Mouse (Mus musculus) left cerebral cortex, postnatal 14 days (tissue): ENCODE results near the gene Smok3a. TPM values are rescaled to one million over a fixed set of nuclear protein-coding genes. Genes with fewer than 3 reads are reported as not detected.

Experiments
- DNase-seq, 2 experiments: peaks; one replicate each; pipeline ENCODE4 v3.0.0; 2021 to 2022; ENCODE audit warnings: low spot score in 2 of 2, mixed read lengths in 1 of 2
- intact Hi-C: fragments of 180-260 bp; cut with DNase I; formaldehyde crosslinking; loops from one replicate; pipeline ENCODE4 v1.15.1; 2025
- total RNA-seq, 2 experiments: library from RNA; stranded (reverse); gene quantifications; 2 replicates each; pipeline ENCODE4 v1.2.3; 2021

The Smok3a gene
- total RNA-seq, 2 experiments from 2014 or later: not detected

DNA sequence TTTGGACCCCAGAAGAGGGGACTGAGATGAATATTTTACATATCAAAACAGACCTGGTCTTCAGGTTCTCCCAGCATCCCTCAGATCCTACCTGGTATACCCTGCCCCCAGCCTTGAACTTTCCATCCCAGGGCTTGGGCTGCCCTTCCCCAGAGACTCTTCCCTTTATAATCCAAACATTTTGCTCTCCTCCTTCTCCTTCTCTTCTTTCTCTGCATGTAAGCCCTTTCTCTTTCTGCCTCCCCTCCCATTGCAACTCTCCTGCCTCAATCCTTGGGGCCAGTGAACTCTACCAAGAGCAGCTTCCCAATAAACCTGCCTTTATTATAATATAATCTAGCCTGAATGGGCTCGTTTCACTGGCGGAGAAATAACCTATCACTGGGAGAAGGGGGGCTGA lies 62.9 kb downstream of the Smok3a start:
- intact Hi-C loops: no loop called here
- DNase-seq: no peak

Other genes starting within 250 kb of the Smok3a start
- 10 to 100 TPM; 26.0 to 29.2 TPM for gene Ppp1r35, start 242.4 kb upstream of the Smok3a start, total RNA-seq
- 10 to 100 TPM; 29.2 to 30.2 TPM for gene Mepce, start 233.6 kb upstream of the Smok3a start, total RNA-seq
- 1 to 10 TPM; 4.4 to 7.4 TPM for gene Zcwpw1, start 233.5 kb upstream of the Smok3a start, total RNA-seq
- under 1 TPM; 0.53 to 0.72 TPM for gene Pilra, start 185.0 kb upstream of the Smok3a start, total RNA-seq
- not detected for gene Pilrb1, start 163.2 kb upstream of the Smok3a start, total RNA-seq
- not detected for gene Pilrb2, start 149.4 kb upstream of the Smok3a start, total RNA-seq
- under 1 TPM in 1 of 2 experiments, not detected in 1; 0.15 TPM for gene Cyp3a13, start 99.6 kb upstream of the Smok3a start, total RNA-seq
- gene Gjc3, start 58.2 kb upstream of the Smok3a start, total RNA-seq: 10 to 100 TPM; 12.4 to 14.7 TPM
- not detected for gene Azgp1, start 39.7 kb upstream of the Smok3a start, total RNA-seq
- gene Smok3b, start 168 bp downstream of the Smok3a start, total RNA-seq: not detected
- not detected for gene Smok3c, start 31.9 kb downstream of the Smok3a start, total RNA-seq
- 10 to 100 TPM; 39.2 to 40.4 TPM for gene Zkscan1, start 63.8 kb downstream of the Smok3a start, total RNA-seq
- 10 to 100 TPM; 16.1 to 16.4 TPM for gene Zscan21, start 95.6 kb downstream of the Smok3a start, total RNA-seq
- 1 to 10 TPM; 8.9 to 9.2 TPM for gene Zfp113, start 134.5 kb downstream of the Smok3a start, total RNA-seq
- gene Cops6, start 139.8 kb downstream of the Smok3a start, total RNA-seq: 100 to 1,000 TPM; 137 to 142 TPM
- gene Ap4m1, start 150.7 kb downstream of the Smok3a start, total RNA-seq: 10 to 100 TPM; 21.6 to 24.8 TPM
- gene Mcm7, start 151.2 kb downstream of the Smok3a start, total RNA-seq: 10 to 100 TPM; 11.8 to 14.2 TPM
- gene Taf6, start 166.2 kb downstream of the Smok3a start, total RNA-seq: 10 to 100 TPM; 33.0 to 35.8 TPM
- 10 to 100 TPM; 17.2 to 18.0 TPM for gene Cnpy4, start 166.2 kb downstream of the Smok3a start, total RNA-seq
- 10 to 100 TPM; 10.1 to 12.8 TPM for gene Mblac1, start 173.1 kb downstream of the Smok3a start, total RNA-seq
- gene Nxpe5, start 204.6 kb downstream of the Smok3a start, total RNA-seq: under 1 TPM in 1 of 2 experiments, not detected in 1; 0.53 TPM
- 10 to 100 TPM; 64.3 to 69.0 TPM for gene Lamtor4, start 234.2 kb downstream of the Smok3a start, total RNA-seq
- 10 to 100 TPM; 65.6 to 70.2 TPM for gene BC037034, start 242.8 kb downstream of the Smok3a start, total RNA-seq